Mouse (Mus musculus): ENCODE measurements around the gene Dppa5a. TPM values are rescaled to one million over a fixed set of nuclear protein-coding genes. Genes with fewer than 3 reads are reported as not detected.
"Not testable (repeated sequence)": the region's sequence is repeated elsewhere in the genome, so short reads cannot be mapped to it uniquely, and the experiment has no call there.

The Dppa5a gene
- polyA plus RNA-seq, 1 experiment from 2014 or later: not detected

DNA sequence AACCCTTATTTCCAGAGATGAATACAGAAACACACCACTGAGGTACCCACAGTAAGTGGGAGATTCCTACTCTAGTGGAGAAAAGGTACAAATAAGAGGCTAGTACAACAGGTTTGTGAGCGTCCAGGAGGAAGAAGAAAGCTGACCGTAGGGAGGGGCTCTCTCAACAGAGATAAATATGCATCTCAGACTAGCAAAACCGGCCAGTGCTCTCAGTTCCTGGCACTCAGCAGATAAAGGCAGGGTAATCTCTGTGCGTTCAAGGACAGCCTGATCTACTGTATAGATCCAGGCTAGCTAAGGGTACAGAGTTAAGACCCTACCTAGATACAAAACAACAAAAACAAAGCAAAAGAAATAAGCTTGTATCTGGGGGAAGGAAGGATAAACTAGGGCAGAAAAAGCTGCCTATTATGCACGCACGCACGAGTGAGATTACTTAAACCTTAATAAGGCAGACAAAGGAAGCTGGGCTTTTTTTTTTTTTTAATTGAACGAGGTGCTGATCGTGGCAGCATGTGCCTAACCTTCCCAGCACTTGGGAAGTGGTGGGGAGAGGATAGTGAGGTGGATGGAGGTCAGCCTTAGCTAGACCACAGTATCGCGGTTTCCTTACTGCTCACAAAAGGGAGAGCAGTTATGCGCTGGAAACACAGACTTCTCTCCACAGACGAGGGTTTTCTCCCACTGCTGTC, 2.0 kb downstream of the Dppa5a start:
- H3K4me1 ChIP-seq (replicated peaks): no peaks in the 10 kb centered on the region; the same call in 1 of the 2 replicates
- no peak overlapping the region for H3K4me3 ChIP-seq (replicated peaks)
- H3K4me2 ChIP-seq: no peak overlapping the region
- H3K9me3 ChIP-seq (replicated peaks): no peaks in the 10 kb centered on the region
- 46% methylated on average over 13 of the region's 13 CpGs for WGBS (ENCODE audit: insufficient replicate concordance)
- H3K36me3 ChIP-seq (replicated peaks): no peaks in the 10 kb centered on the region
- no peak overlapping the region for H3K9ac ChIP-seq
- no peak for ATAC-seq (ENCODE audit: insufficient read depth)
- H3K27me3 ChIP-seq: no peaks in the 10 kb centered on the region
- H3K27ac ChIP-seq (replicated peaks): no peak overlapping the region

DNA sequence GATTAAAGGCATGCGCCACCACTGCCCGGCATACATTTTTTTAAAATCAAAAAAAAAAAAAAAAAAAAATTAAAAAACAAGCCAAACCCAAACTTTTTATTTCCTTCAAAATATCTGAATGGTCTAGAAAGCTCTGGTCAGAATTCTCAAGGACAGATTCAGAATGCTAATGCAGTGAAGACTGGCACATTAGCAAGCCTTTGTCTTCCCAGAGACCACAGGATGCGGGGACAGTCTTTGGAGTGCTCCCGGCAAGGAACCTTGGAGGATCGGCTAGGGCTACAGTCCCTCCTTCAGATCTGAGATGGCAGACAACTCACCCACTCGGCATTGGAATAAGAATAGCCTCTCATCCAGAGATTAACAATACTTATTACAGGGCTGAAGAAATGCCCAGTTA, 3.3 kb downstream of the Dppa5a start:
- H3K9ac ChIP-seq: no peak overlapping the region

DNA sequence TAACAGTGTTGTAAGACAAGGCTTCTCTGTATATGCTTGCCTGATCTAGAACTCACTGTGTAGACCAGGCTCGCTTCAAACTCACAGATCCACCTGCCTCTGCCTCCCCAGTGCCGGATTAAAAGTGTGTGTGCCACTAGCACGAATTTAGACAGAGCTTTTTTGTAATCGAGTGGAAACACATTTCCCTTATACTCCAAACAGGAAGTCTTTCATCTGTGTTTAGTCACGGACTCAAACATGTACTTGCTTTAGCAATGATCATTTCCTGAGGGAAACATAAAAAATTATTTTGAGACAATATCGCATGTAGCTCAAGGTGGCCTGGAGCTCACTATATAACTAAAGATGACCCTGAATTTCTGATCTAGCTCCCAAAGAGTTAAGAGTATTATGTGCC, 4.6 kb downstream of the Dppa5a start:
- no peak overlapping the region for H3K4me3 ChIP-seq (replicated peaks)
- ATAC-seq (ENCODE audit: insufficient read depth): no peak
- H3K9me3 ChIP-seq (replicated peaks): no peaks in the 10 kb centered on the region
- 19% methylated on average over 6 of the region's 6 CpGs for WGBS (ENCODE audit: insufficient replicate concordance)
- H3K4me1 ChIP-seq (replicated peaks): no peaks in the 10 kb centered on the region; the same call in 1 of the 2 replicates
- H3K27ac ChIP-seq (replicated peaks): no peak overlapping the region
- H3K36me3 ChIP-seq (replicated peaks): no peaks in the 10 kb centered on the region
- H3K9ac ChIP-seq: no peak overlapping the region
- no peak overlapping the region for H3K4me2 ChIP-seq
- no peaks in the 10 kb centered on the region for H3K27me3 ChIP-seq

More for the DNA sequence above, 3.3 kb downstream of the Dppa5a start:
- Histone ChIP-seq H3K9me3 (replicated peaks) (no peaks in the 10 kb centered on the region), H3K27ac (replicated peaks) (no peak overlapping the region), H3K4me1 (replicated peaks) (no peaks in the 10 kb centered on the region; the same call in 1 of the 2 replicates), H3K27me3 (no peaks in the 10 kb centered on the region), H3K4me2 (no peak overlapping the region), H3K36me3 (replicated peaks) (no peaks in the 10 kb centered on the region), H3K4me3 (replicated peaks) (no peak overlapping the region)
- no peak for ATAC-seq (ENCODE audit: insufficient read depth)
- 76% methylated on average over 6 of the region's 6 CpGs for WGBS (ENCODE audit: insufficient replicate concordance)

DNA sequence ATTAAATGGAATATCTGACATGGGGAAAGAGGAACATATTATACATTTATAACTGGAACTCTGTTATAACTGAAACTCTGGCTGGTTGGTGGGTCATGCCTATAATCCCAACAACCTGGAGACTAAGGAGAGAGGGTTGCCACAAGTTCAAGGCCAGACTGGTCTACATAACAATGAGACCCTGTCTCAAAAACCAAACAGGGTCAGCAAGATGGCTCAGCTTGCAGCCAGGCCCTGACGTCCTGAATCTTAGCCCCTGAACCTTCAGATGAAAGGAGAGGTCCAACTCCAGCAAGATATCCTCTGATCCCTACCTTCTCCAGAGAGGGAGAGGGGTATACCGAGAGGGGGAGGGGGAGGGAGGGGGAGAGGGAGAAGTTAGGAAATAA, 7.5 kb downstream of the Dppa5a start:
- Histone ChIP-seq H3K27ac (replicated peaks) (no peak overlapping the region), H3K27me3 (no peaks in the 10 kb centered on the region), H3K36me3 (replicated peaks) (no peaks in the 10 kb centered on the region), H3K4me2 (no peak overlapping the region), H3K9me3 (replicated peaks) (no peaks in the 10 kb centered on the region), H3K9ac (no peak overlapping the region), H3K4me3 (replicated peaks) (no peak overlapping the region), H3K4me1 (replicated peaks) (no peaks in the 10 kb centered on the region)
- 48% methylated on average over 2 of the region's 2 CpGs for WGBS (ENCODE audit: insufficient replicate concordance)
- no peak for ATAC-seq (ENCODE audit: insufficient read depth)

DNA sequence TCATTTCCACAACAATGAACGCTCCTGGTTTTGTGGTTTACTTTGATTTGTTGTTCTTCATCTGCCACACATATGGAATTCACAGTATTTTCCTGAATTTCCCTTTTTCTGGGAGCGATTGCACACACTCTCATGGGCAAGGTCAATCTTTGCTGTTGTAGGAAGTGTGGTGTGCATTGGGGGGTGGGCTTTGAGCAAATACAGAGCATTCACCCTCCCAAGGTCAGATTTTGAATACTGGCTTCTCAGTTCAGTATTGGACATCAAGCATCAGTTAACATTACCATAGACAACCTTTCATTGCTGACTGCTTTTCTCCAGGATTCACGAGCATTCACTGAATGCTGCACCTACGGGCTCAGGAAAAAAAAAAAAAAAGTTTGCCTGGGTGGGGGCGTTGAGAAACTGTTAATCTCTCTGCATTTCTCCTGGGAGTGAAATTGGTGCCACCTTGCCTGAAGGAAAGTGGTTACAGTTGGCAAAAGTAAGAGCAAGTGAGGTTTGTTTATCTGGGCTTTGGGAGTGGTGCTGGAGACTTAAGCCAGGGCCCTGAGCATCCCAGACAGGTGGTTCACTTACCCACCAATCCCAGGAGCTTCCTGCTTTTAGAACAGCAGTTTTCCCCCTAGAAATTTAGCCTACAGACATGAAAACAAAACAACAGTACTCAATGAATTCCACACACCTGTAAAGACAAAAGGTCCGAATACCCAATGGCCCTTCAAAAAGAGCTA, 8.1 kb downstream of the Dppa5a start:
- H3K4me2 ChIP-seq: no peak overlapping the region
- 49% methylated on average over 6 of the region's 6 CpGs for WGBS (ENCODE audit: insufficient replicate concordance)
- no peak overlapping the region for H3K9ac ChIP-seq
- no peak overlapping the region for H3K4me3 ChIP-seq (replicated peaks)
- H3K9me3 ChIP-seq (replicated peaks): no peaks in the 10 kb centered on the region
- no peaks in the 10 kb centered on the region for H3K27me3 ChIP-seq
- no peak for ATAC-seq (ENCODE audit: insufficient read depth)
- no peak overlapping the region for H3K27ac ChIP-seq (replicated peaks)
- H3K4me1 ChIP-seq (replicated peaks): no peaks in the 10 kb centered on the region
- H3K36me3 ChIP-seq (replicated peaks): no peaks in the 10 kb centered on the region

DNA sequence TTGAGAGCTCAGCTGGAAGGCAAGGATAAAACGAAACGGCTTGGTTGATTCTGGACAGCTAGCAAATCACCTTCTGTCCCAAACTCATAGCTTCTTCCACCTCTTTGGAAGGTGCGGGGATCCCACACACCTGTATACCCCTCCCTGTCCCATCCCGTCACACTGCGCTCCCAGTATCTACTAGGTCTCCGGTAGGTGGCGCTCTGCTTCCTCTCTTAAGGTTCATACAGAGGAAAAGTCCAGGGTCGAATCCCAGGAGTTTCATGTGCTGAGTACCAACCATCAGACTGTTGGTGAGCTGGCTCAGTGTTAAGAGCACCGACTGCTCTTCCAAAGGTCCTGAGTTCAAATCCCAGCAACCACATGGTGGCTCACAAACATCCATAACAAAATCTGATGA, 9.9 kb downstream of the Dppa5a start:
- 11% methylated on average over 9 of the region's 9 CpGs for WGBS (ENCODE audit: insufficient replicate concordance)
- H3K27me3 ChIP-seq: no peaks in the 10 kb centered on the region
- ATAC-seq (ENCODE audit: insufficient read depth): no peak
- no peaks in the 10 kb centered on the region for H3K9me3 ChIP-seq (replicated peaks)
- no peak overlapping the region for H3K27ac ChIP-seq (replicated peaks)
- H3K4me2 ChIP-seq: no peak overlapping the region
- H3K36me3 ChIP-seq (replicated peaks): no peaks in the 10 kb centered on the region
- no peak overlapping the region for H3K4me3 ChIP-seq (replicated peaks)
- H3K9ac ChIP-seq: no peak overlapping the region
- no peaks in the 10 kb centered on the region for H3K4me1 ChIP-seq (replicated peaks)

DNA sequence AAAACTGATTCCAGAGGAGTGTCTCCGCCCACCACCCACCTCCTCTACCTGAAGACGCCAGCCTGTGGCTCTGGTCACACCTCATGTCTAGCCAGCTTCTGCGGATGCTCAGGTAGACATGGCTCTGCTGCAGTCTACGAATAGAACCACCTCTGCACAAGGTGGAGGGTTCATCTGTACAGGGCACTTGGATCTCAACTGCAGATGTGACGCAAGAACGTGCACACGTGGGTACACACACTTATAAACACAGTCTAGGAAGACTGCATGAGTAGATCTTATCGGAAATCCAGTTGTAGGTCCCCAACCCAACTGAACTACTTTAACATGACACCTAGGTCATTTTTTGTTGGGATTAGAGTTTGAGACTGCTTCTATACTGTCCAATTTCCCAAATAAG, 12.4 kb downstream of the Dppa5a start, which contains the start of gene Gsta2:
TSS of gene Gsta2 (minus strand) at position 178 of the 400 bp plus-strand sequence.
- Histone ChIP-seq H3K4me1 (replicated peaks) (no peaks in the 10 kb centered on the region), H3K27me3 (no peaks in the 10 kb centered on the region), H3K4me2 (no peak within 1 kb of the TSS), H3K36me3 (replicated peaks) (no peaks in the 10 kb centered on the region), H3K9ac (no peak within 1 kb of the TSS), H3K27ac (replicated peaks) (0 out of 2 replicates have a peak within 1 kb of the TSS, but pooled peaks have one; percentile 19), H3K9me3 (replicated peaks) (no peaks in the 10 kb centered on the region), H3K4me3 (replicated peaks) (no peak within 1 kb of the TSS)
- ATAC-seq (ENCODE audit: insufficient read depth): no peak
- 69% methylated on average over 8 of the region's 8 CpGs for WGBS (ENCODE audit: insufficient replicate concordance)

DNA sequence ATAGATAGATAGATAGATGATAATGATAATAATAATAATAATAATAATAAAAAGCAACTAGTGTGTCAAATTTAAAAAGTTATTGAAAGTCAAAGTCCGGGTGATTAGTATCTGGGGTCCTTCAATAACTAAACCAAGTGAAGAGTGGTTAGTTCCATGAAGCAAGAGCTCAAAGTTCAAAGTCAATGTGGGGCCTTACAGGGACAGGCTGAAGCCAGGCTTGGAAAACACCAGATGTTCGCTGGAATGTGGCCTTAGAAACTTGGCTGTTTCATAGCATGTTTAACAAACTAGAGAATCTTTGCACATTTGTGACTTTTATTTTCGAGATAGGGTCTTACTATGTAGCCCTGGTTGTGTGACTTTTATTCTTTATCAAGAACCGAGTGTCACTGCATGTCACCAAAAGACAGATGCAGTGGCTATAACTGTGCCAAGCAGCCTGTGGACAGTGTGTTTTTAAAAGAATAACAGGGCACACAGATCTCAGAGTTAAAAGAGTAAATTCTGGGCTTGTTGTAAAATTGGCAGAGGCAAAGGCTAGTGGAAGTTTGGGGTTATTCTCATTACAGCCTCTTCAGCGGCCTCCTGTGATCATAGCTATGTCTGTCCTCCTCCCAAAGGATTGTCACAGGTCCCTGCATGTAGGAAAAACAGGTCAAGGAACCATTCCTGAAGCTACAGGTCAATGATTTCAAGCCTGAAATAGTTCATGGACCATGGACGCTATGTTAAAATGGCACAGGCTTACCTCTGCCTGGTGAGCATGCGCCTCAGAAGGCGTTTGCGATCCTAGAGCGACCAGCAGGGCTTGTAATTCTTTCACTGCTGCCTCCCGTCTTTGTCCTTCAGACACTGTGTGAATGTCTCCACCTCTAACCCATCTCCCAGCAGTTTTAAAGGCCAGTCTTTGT, 13.1 kb downstream of the Dppa5a start:
- Histone ChIP-seq H3K4me3 (replicated peaks) (no peak overlapping the region), H3K9ac (no peak overlapping the region), H3K9me3 (replicated peaks) (no peaks in the 10 kb centered on the region), H3K4me1 (replicated peaks) (no peaks in the 10 kb centered on the region), H3K27ac (replicated peaks) (0 out of 2 replicates have a peak overlapping the region, but pooled peaks have one; percentile 19), H3K4me2 (no peak overlapping the region), H3K27me3 (no peaks in the 10 kb centered on the region), H3K36me3 (replicated peaks) (no peaks in the 10 kb centered on the region)
- 63% methylated on average over 11 of the region's 11 CpGs for WGBS (ENCODE audit: insufficient replicate concordance)
- ATAC-seq (ENCODE audit: insufficient read depth): no peak

DNA sequence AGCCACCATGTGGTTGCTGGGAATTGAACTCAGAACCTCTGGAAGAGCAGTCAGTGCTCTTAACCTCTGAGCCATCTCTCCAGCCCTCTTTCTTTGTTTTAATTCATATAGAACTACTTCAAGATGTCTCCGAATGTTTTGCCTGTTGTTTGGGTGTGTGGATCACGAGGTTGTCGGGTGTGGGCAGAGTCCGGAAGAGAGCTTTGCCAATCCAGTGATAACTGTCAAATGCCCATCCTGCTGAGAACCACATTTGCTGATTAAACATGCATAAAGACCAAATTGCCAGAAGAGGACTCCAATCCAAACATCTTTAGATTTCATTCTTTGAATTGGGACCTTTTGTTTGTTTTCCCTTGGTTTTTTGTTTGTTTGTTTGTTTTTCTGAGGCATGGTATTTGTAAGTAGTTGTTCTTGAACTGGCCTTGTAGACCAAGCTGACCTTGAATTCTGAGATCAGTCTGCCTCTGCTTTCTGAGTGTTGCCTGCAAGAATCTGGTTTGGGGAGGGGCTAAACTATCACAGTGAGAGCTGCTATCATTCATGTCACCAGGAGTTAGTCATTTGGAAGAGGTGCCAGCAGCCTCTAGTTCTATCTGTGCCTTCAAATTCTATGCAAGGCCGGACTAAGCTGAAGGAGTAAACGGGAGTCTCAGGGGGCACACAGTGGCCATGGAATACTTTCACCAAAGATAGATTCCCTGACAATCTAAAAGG, 16.3 kb downstream of the Dppa5a start:
- Histone ChIP-seq H3K4me3 (replicated peaks) (no peak overlapping the region), H3K9ac (no peak overlapping the region), H3K27me3 (no peaks in the 10 kb centered on the region), H3K4me1 (replicated peaks) (no peaks in the 10 kb centered on the region), H3K9me3 (replicated peaks) (no peaks in the 10 kb centered on the region), H3K36me3 (replicated peaks) (no peaks in the 10 kb centered on the region), H3K4me2 (no peak overlapping the region), H3K27ac (replicated peaks) (no peak overlapping the region)
- 47% methylated on average over 6 of the region's 6 CpGs for WGBS (ENCODE audit: insufficient replicate concordance)
- ATAC-seq (ENCODE audit: insufficient read depth): no peak

DNA sequence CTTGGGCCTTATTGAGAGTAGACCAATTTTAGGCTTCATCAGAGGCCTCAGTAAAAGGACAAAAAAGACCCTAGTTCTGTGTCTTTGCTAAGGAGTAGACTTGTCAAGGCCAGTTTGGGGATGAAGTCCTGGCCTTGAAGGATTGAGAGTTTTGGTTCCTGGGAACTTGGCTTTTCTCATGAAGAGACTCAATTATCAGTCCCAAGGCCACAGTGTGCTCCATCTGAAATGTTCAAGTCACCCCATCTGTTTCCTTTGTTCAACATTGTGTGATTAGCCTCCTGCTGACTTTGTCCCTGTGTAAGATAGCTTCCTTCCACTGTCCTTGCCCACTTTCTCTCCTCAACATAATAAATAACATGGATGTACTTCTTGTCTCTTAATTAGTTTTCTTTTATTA, 18.0 kb downstream of the Dppa5a start:
- H3K27ac ChIP-seq (replicated peaks); H3K27me3 ChIP-seq; H3K4me2 ChIP-seq; H3K9me3 ChIP-seq (replicated peaks); H3K9ac ChIP-seq; H3K36me3 ChIP-seq (replicated peaks); ATAC-seq (ENCODE audit: insufficient read depth); H3K4me3 ChIP-seq (replicated peaks); H3K4me1 ChIP-seq (replicated peaks): not testable (repeated sequence)

All from liver, embryonic 15.5 days (tissue).